Mouse (Mus musculus): ENCODE results near the gene Hlx. TPM values are rescaled to one million over a fixed set of nuclear protein-coding genes. Genes with fewer than 3 reads are reported as not detected.

Gene Hlx
- total RNA-seq, 1 experiment = 1.4 TPM

GRCm38 (mm10) chr1:184724551-184725317 is 7.7 kb downstream of the Hlx start:
- no peak for DNase-seq (ENCODE audit: low read depth, low spot score)
- in situ Hi-C loops (cut with MboI; ENCODE audit: low sequenced_read_pairs in 2 of 2, unreplicated experiment in 2 of 2) = loop anchor here in 1 of 2 experiments (25.0 kb wide), 1 partner anchor 237 kb away; no protein-coding TSS in a partner anchor
- Histone ChIP-seq H3K36me3 (ENCODE audit: control insufficient read depth, insufficient read depth, low read length, poor library complexity, severe bottlenecking) (no peaks in the 10 kb centered on the region), H3K9me3 (ENCODE audit: control insufficient read depth, insufficient read depth, low read depth, low read length) (no peaks in the 10 kb centered on the region), H3K27ac (ENCODE audit: insufficient read depth, low read depth, low read length, poor library complexity, severe bottlenecking) (no peak overlapping the region), H3K4me1 (ENCODE audit: control insufficient read depth in 2 of 2, insufficient read depth in 2 of 2, low read length in 2 of 2, poor library complexity in 1 of 2) (peaks cover 0 to 2% of the 10 kb centered on the region in 2 experiments; a peak in 1 of 4 replicates), H3K4me3 (ENCODE audit: insufficient read depth in 1 of 2, low read depth in 1 of 2, low read length in 2 of 2, poor library complexity in 1 of 2, severe bottlenecking in 1 of 2) (no peak overlapping the region), H3K9ac (ENCODE audit: insufficient read depth, low read depth, low read length, poor library complexity, severe bottlenecking) (no peak overlapping the region)
- TF ChIP-seq ZC3H11A (IDR thresholded peaks at IDR 0.05; ENCODE audit: borderline replicate concordance, low read depth, low read length) (no peak), HCFC1 (IDR thresholded peaks at IDR 0.05; ENCODE audit: borderline replicate concordance, insufficient read depth, low read length) (no peak), CHD2 (IDR thresholded peaks at IDR 0.05; ENCODE audit: low read depth, low read length) (no peak), ZNF384 (IDR thresholded peaks at IDR 0.05; ENCODE audit: low read depth, low read length) (no peak), MAFK (IDR thresholded peaks at IDR 0.05; ENCODE audit: insufficient read depth, low read depth, low read length) (no peak)

DNA sequence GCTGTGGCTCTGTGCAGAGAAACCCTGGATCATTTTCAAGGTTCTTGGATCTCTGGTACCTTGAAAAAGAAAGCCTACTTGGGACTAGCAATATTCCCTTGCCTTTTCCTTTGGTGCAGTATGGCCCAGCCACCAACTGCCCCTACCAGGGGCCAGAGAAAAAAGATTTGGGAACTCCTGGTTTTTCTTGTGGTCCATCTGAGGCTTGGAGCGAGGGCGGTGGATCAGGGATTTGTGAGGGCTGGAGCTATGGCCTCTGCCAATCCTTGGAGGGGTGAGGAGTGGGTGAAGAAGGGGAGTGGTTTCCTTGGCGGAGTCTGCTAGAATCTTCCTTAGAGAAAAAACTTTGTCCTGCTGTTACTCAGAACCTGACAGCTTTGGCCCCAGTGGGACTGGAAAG is 8.5 kb downstream of the Hlx start:
- Histone ChIP-seq H3K27ac (ENCODE audit: insufficient read depth, low read depth, low read length, poor library complexity, severe bottlenecking) (no peak overlapping the region), H3K4me3 (ENCODE audit: insufficient read depth in 1 of 2, low read depth in 1 of 2, low read length in 2 of 2, poor library complexity in 1 of 2, severe bottlenecking in 1 of 2) (no peak overlapping the region), H3K4me1 (ENCODE audit: control insufficient read depth in 2 of 2, insufficient read depth in 2 of 2, low read length in 2 of 2, poor library complexity in 1 of 2) (peaks cover 0 to 2% of the 10 kb centered on the region in 2 experiments; a peak in 1 of 4 replicates), H3K9ac (ENCODE audit: insufficient read depth, low read depth, low read length, poor library complexity, severe bottlenecking) (no peak overlapping the region), H3K9me3 (ENCODE audit: control insufficient read depth, insufficient read depth, low read depth, low read length) (no peaks in the 10 kb centered on the region), H3K36me3 (ENCODE audit: control insufficient read depth, insufficient read depth, low read length, poor library complexity, severe bottlenecking) (no peaks in the 10 kb centered on the region)
- TF ChIP-seq ZNF384 (IDR thresholded peaks at IDR 0.05; ENCODE audit: low read depth, low read length) (no peak), MAFK (IDR thresholded peaks at IDR 0.05; ENCODE audit: insufficient read depth, low read depth, low read length) (no peak), HCFC1 (IDR thresholded peaks at IDR 0.05; ENCODE audit: borderline replicate concordance, insufficient read depth, low read length) (no peak), CHD2 (IDR thresholded peaks at IDR 0.05; ENCODE audit: low read depth, low read length) (no peak), ZC3H11A (IDR thresholded peaks at IDR 0.05; ENCODE audit: borderline replicate concordance, low read depth, low read length) (no peak)
- DNase-seq (ENCODE audit: low read depth, low spot score) = no peak
- in situ Hi-C loops (cut with MboI; ENCODE audit: low sequenced_read_pairs in 2 of 2, unreplicated experiment in 2 of 2) = loop anchor here in 1 of 2 experiments (25.0 kb wide), 1 partner anchor 237 kb away; no protein-coding TSS in a partner anchor

DNA sequence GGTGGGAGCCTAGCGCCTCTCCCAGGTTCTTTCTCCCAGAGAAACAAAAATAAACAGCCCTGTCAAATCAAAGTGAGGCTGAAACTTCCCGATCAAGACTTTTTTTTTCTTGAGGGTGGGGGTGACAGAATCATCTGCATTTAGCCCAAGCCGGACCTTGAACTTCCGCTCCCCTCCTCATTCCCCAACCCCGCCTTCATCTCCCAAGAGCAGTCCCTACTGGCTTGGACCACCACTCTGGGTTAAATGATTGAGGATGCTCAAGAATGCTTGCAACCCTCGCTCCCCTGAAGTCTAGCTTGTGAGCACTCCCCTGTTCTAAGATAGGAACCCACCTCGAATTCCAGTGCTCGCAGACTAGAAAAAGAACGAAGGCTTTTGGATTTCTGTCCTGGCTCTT is 11.3 kb downstream of the Hlx start:
- Histone ChIP-seq H3K4me3 (ENCODE audit: insufficient read depth in 1 of 2, low read depth in 1 of 2, low read length in 2 of 2, poor library complexity in 1 of 2, severe bottlenecking in 1 of 2) (no peak overlapping the region), H3K4me1 (ENCODE audit: control insufficient read depth in 2 of 2, insufficient read depth in 2 of 2, low read length in 2 of 2, poor library complexity in 1 of 2) (no peaks in the 10 kb centered on the region), H3K36me3 (ENCODE audit: control insufficient read depth, insufficient read depth, low read length, poor library complexity, severe bottlenecking) (no peaks in the 10 kb centered on the region), H3K9ac (ENCODE audit: insufficient read depth, low read depth, low read length, poor library complexity, severe bottlenecking) (no peak overlapping the region), H3K27ac (ENCODE audit: insufficient read depth, low read depth, low read length, poor library complexity, severe bottlenecking) (no peak overlapping the region), H3K9me3 (ENCODE audit: control insufficient read depth, insufficient read depth, low read depth, low read length) (no peaks in the 10 kb centered on the region)
- in situ Hi-C loops (cut with MboI; ENCODE audit: low sequenced_read_pairs in 2 of 2, unreplicated experiment in 2 of 2) = loop anchor here in 1 of 2 experiments (25.0 kb wide), 1 partner anchor 234 kb away; no protein-coding TSS in a partner anchor
- TF ChIP-seq CHD2 (IDR thresholded peaks at IDR 0.05; ENCODE audit: low read depth, low read length) = no peak
- no peak for TF ChIP-seq HCFC1 (IDR thresholded peaks at IDR 0.05; ENCODE audit: borderline replicate concordance, insufficient read depth, low read length)
- no peak for TF ChIP-seq ZNF384 (IDR thresholded peaks at IDR 0.05; ENCODE audit: low read depth, low read length)
- TF ChIP-seq MAFK (IDR thresholded peaks at IDR 0.05; ENCODE audit: insufficient read depth, low read depth, low read length) = no peak
- TF ChIP-seq ZC3H11A (IDR thresholded peaks at IDR 0.05; ENCODE audit: borderline replicate concordance, low read depth, low read length) = no peak
- no peak for DNase-seq (ENCODE audit: low read depth, low spot score)

DNA sequence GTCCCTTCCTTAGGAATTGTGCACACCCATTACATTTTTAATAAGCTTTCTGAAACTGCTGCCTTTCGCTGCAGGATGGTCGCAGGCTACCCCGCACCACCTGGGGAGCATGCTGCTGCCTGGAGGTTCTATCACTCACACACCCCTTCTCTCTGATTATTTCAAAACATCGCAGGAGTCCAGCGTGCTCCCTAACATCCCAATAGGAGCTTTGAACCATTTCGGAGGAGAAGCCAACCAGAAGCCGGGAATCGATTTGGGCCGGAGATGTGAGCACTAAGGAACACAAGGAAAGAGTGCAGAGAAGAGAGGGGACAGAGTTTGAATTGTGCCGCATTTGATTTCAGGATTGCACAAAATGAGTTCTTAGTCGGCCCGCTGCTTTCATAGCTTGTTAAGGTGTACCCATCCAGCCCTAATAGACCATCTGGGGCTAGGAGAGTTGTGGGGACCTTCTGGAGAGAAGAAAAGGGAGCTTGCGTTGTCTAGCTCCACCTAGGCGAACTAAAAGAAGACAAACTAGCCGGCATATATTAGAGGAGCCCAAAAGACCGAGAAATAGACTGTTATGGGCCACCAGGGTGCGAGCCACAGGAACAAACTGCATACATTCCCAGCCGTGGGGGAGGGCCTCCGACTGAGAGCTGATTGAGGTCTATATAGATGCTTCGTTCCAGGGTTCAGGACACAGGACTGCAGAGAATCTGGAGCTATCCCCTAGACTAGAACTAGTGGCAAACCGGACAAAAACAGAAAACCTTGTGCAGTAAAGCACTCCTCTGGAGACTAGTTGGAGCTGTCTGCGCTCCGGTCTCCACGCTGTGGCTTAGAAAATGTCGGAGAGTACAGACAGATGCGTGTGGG is 12.0 kb downstream of the Hlx start:
- in situ Hi-C loops (cut with MboI; ENCODE audit: low sequenced_read_pairs in 2 of 2, unreplicated experiment in 2 of 2) = loop anchor here in 1 of 2 experiments (25.0 kb wide), 1 partner anchor 233 kb away; no protein-coding TSS in a partner anchor
- DNase-seq (ENCODE audit: low read depth, low spot score) = no peak
- Histone ChIP-seq H3K27ac (ENCODE audit: insufficient read depth, low read depth, low read length, poor library complexity, severe bottlenecking) (no peak overlapping the region), H3K9me3 (ENCODE audit: control insufficient read depth, insufficient read depth, low read depth, low read length) (no peaks in the 10 kb centered on the region), H3K9ac (ENCODE audit: insufficient read depth, low read depth, low read length, poor library complexity, severe bottlenecking) (no peak overlapping the region), H3K4me1 (ENCODE audit: control insufficient read depth in 2 of 2, insufficient read depth in 2 of 2, low read length in 2 of 2, poor library complexity in 1 of 2) (no peaks in the 10 kb centered on the region), H3K4me3 (ENCODE audit: insufficient read depth in 1 of 2, low read depth in 1 of 2, low read length in 2 of 2, poor library complexity in 1 of 2, severe bottlenecking in 1 of 2) (no peak overlapping the region), H3K36me3 (ENCODE audit: control insufficient read depth, insufficient read depth, low read length, poor library complexity, severe bottlenecking) (no peaks in the 10 kb centered on the region)
- TF ChIP-seq ZNF384 (IDR thresholded peaks at IDR 0.05; ENCODE audit: low read depth, low read length) = no peak
- no peak for TF ChIP-seq CHD2 (IDR thresholded peaks at IDR 0.05; ENCODE audit: low read depth, low read length)
- no peak for TF ChIP-seq MAFK (IDR thresholded peaks at IDR 0.05; ENCODE audit: insufficient read depth, low read depth, low read length)
- TF ChIP-seq ZC3H11A (IDR thresholded peaks at IDR 0.05; ENCODE audit: borderline replicate concordance, low read depth, low read length) = no peak
- no peak for TF ChIP-seq HCFC1 (IDR thresholded peaks at IDR 0.05; ENCODE audit: borderline replicate concordance, insufficient read depth, low read length)
